Mouse (Mus musculus) kidney, postnatal 0 days (tissue): Measurements from ENCODE around the gene Ttyh3. TPM values are rescaled to one million over a fixed set of nuclear protein-coding genes. Genes with fewer than 3 reads are reported as not detected.

Source experiments
- ATAC-seq: fragments of 200-750 bp; cut with Nextera tagmentation; replicated peaks from 2 replicates; pipeline ENCODE4 v1.8.0; 2017; ENCODE audit warnings: low read depth, moderate number of reproducible peaks, moderate TSS enrichment, moderate library complexity; ENCODE audit not compliant: low FRiP score
- DNase-seq: peaks from one replicate; pipeline ENCODE4 v3.0.0-alpha.2; 2016; ENCODE audit warnings: low spot score
- H3K27ac ChIP-seq: fragments of 300-500 bp; sonication (generic); 2 replicates; pipeline ENCODE4 v1.5.1; 2014; ENCODE audit warnings: mild to moderate bottlenecking
- H3K27me3 ChIP-seq: fragments of 300-500 bp; sonication (generic); 2 replicates; pipeline ENCODE4 v1.6.1; 2014; ENCODE audit warnings: low read length, mixed read lengths; ENCODE audit not compliant: insufficient read depth
- H3K36me3 ChIP-seq: fragments of 300-500 bp; sonication (generic); 2 replicates; pipeline ENCODE4 v1.6.1; 2014; ENCODE audit warnings: low read length, mixed read lengths; ENCODE audit not compliant: insufficient read depth
- H3K4me1 ChIP-seq: fragments of 300-500 bp; sonication (generic); replicated peaks from 2 replicates; pipeline ENCODE4 v1.6.1; 2014; ENCODE audit warnings: antibody characterized with exemption, low read length, mixed read lengths; ENCODE audit not compliant: insufficient read depth
- H3K4me2 ChIP-seq: fragments of 300-500 bp; sonication (generic); 2 replicates; pipeline ENCODE4 v1.6.1; 2014; ENCODE audit warnings: mild to moderate bottlenecking, low read length, moderate library complexity, mixed read lengths
- H3K4me3 ChIP-seq: fragments of 300-500 bp; sonication (generic); replicated peaks from 2 replicates; pipeline ENCODE4 v1.5.1; 2014; ENCODE audit warnings: low read depth, low read length
- H3K9ac ChIP-seq: fragments of 300-500 bp; sonication (generic); 2 replicates; pipeline ENCODE4 v1.6.1; 2014; ENCODE audit warnings: low read depth, low read length
- H3K9me3 ChIP-seq: fragments of 300-500 bp; sonication (generic); replicated peaks from 2 replicates; pipeline ENCODE4 v1.6.1; 2016; ENCODE audit warnings: low read length, inconsistent platforms, mixed read lengths
- CTCF ChIP-seq: IDR thresholded peaks from 2 replicates; pipeline ENCODE4 v1.5.1; 2016; ENCODE audit warnings: antibody characterized with exemption, low read depth, mild to moderate bottlenecking, moderate library complexity
- WGBS: fragments of 180-500 bp; shearing (Covaris S2); extraction: QIAGEN DNeasy Blood & Tissue Kit; methylation state at CpG from one replicate; pipeline ENCODE4 v1.1.7; 2014; 5-methylcytosine and 5-hydroxymethylcytosine counted together
- polyA plus RNA-seq: library from polyadenylated mRNA; unstranded; fragments of >200 nt; fragmentation: Nextera tagmentation; extraction: Ambion mirVana; gene quantifications from 2 replicates; pipeline ENCODE4 v1.2.1, GENCODE M21; 2015

The Ttyh3 gene
- polyA plus RNA-seq, 1 experiment from 2014 or later = 25.3 TPM

DNA sequence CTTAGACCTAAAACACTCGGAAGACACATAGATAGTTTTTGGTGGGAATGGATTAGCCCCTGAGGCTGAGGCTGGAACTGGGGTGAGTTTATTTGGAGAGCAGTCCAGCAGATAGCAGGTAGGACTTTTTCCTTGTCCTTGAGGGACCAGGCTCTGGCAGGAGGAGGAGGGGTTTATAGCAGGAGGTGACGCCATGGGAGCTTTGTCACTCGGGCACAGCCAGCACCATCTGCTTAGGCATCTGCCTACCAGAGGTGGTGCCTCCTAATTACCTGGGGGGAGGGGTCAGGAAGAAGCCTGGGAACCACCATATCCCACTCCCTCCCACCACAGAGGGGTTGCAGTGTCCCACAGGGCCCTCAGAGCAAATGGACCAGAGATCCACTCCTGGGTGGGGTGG lies 43.6 kb downstream of the Ttyh3 start:
- no peak overlapping the region for H3K4me2 ChIP-seq
- no peak overlapping the region for H3K9ac ChIP-seq
- no peak overlapping the region for H3K4me3 ChIP-seq
- no peak for TF ChIP-seq CTCF
- H3K27ac ChIP-seq = no peak overlapping the region
- ATAC-seq = no peak
- H3K27me3 ChIP-seq = no peaks in the 10 kb centered on the region
- H3K4me1 ChIP-seq = peaks cover 42% of the 10 kb centered on the region
- WGBS = 37% methylated on average over 3 of the region's 3 CpGs
- no peaks in the 10 kb centered on the region for H3K36me3 ChIP-seq
- no peaks in the 10 kb centered on the region for H3K9me3 ChIP-seq
- DNase-seq = no peak

DNA sequence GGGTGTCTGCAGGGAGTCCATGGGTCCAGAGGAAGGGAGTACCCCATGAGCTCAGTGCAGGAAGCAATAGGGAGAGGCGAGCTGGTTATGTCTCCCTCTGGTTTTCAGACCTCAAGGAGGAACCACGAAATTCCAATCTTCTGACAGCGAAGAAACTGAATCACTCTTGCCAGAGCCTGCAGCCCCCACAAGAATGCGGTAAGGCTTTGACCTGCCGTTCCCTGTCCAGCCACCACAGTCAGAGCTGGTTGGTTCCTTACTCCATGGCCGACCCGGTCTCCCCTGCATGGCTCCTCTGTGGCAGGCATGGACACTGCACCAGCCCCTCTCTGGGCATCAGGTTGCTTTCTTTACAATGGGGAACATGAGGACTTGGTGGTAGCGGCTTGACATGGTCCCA lies 44.4 kb downstream of the Ttyh3 start:
- H3K9me3 ChIP-seq = no peaks in the 10 kb centered on the region
- no peak overlapping the region for H3K27ac ChIP-seq
- H3K4me1 ChIP-seq = peaks cover 34% of the 10 kb centered on the region
- WGBS = 34% methylated on average over 8 of the region's 8 CpGs
- peak; percentile 27; the same call in 1 of the 2 replicates for TF ChIP-seq CTCF
- H3K4me3 ChIP-seq = no peak overlapping the region
- ATAC-seq (no peak), DNase-seq (peak; percentile 81)
- no peak overlapping the region for H3K9ac ChIP-seq
- H3K27me3 ChIP-seq = no peaks in the 10 kb centered on the region
- H3K4me2 ChIP-seq = no peak overlapping the region
- no peaks in the 10 kb centered on the region for H3K36me3 ChIP-seq

GRCm38 (mm10) chr5:140602540-140602939 lies 46.3 kb downstream of the Ttyh3 start:
- Histone ChIP-seq H3K9ac (no peak overlapping the region), H3K36me3 (no peaks in the 10 kb centered on the region), H3K9me3 (no peaks in the 10 kb centered on the region), H3K27me3 (no peaks in the 10 kb centered on the region), H3K4me2 (no peak overlapping the region), H3K27ac (0 out of 2 replicates have a peak overlapping the region, but pooled peaks have one; percentile 31), H3K4me3 (no peak overlapping the region), H3K4me1 (peaks cover 24% of the 10 kb centered on the region)
- DNase-seq = no peak
- no peak for TF ChIP-seq CTCF
- 20% methylated on average over 2 of the region's 2 CpGs for WGBS
- ATAC-seq = no peak

- Histone ChIP-seq H3K9me3 (no peaks in the 10 kb centered on the region), H3K4me2 (no peak overlapping the region), H3K4me3 (no peak overlapping the region), H3K4me1 (peaks cover 24% of the 10 kb centered on the region), H3K9ac (no peak overlapping the region), H3K27me3 (no peaks in the 10 kb centered on the region), H3K27ac (no peak overlapping the region), H3K36me3 (no peaks in the 10 kb centered on the region)
- ATAC-seq (no peak), DNase-seq (peak; percentile 53)
- no peak for TF ChIP-seq CTCF
- 58% methylated on average over 12 of the region's 12 CpGs for WGBS
Measured at GRCm38 (mm10) chr5:140601712-140602111, 47.1 kb downstream of the Ttyh3 start.

DNA sequence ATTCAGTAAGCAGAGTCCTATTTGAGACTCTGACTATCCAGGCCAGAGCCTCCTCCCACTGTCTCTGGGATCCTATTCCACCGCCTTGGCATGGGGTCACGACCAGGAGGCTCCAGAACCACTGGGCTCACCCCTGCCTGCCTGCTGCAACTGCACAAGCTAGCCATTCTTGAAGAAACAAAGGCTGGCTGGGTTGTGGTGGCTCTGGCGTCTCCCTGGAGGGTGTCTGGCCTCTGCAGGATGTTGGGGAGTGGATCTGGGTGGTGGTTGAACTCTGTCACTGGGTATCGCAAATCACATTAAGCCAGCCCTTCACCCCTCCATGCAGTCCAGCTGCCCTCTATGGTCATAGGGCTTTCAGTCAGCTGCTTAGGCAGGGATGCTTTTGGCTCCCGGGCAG lies 48.9 kb downstream of the Ttyh3 start:
- WGBS = 21% methylated on average over 5 of the region's 5 CpGs
- H3K27ac ChIP-seq = 0 out of 2 replicates have a peak overlapping the region, but pooled peaks have one; percentile 52
- H3K36me3 ChIP-seq = no peaks in the 10 kb centered on the region
- H3K4me3 ChIP-seq = no peak overlapping the region
- no peak for TF ChIP-seq CTCF
- H3K27me3 ChIP-seq = no peaks in the 10 kb centered on the region
- no peak for ATAC-seq
- H3K9me3 ChIP-seq = no peaks in the 10 kb centered on the region
- DNase-seq = no peak
- no peak overlapping the region for H3K9ac ChIP-seq
- H3K4me2 ChIP-seq = no peak overlapping the region
- H3K4me1 ChIP-seq = peaks cover 14% of the 10 kb centered on the region

DNA sequence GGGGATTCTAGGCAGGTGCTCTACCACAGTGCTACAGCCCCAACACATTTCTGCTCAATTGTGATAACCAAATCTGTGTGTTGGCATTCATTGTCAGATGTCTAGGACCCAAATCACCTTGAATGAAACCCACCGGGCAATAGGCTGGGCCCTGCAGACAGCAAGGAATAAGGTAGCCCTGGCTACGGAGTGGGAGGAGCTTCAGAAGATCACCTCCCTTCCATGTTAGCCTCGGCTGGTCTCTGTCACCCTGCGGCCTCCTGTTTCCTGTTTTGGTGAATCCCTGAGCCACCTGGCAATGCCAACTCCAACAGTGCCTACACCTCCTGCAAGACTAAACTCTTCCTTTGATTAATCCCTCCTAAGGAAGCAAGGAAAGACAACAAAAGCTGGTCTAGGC lies 51.0 kb downstream of the Ttyh3 start:
- TF ChIP-seq CTCF = no peak
- DNase-seq (no peak), ATAC-seq (no peak)
- Histone ChIP-seq H3K9me3 (no peaks in the 10 kb centered on the region), H3K4me3 (no peak overlapping the region), H3K36me3 (no peaks in the 10 kb centered on the region), H3K9ac (no peak overlapping the region), H3K4me2 (no peak overlapping the region), H3K27ac (no peak overlapping the region), H3K4me1 (peaks cover 7% of the 10 kb centered on the region; the same call in 1 of the 2 replicates), H3K27me3 (no peaks in the 10 kb centered on the region)
- 79% methylated on average over 4 of the region's 4 CpGs for WGBS
